Mouse (Mus musculus): Measurements from ENCODE around the gene Kptn.

GRCm38 (mm10) chr7:16132926-16133325 lies 13.2 kb downstream of the Kptn start:
- TF ChIP-seq CTCF (IDR thresholded peaks at IDR 0.05; ENCODE audit: low read depth, low read length) (no peak), TAL1 (conservative IDR thresholded peaks at IDR 0.05; ENCODE audit: low read depth, low read length) (no peak), GATA2 (IDR thresholded peaks at IDR 0.05; ENCODE audit: borderline replicate concordance, low read depth, low read length) (no peak)
